Mouse (Mus musculus) hindbrain, postnatal 0 days (tissue): ENCODE measurements around the gene Crebl2. TPM values are rescaled to one million over a fixed set of nuclear protein-coding genes. Genes with fewer than 3 reads are reported as not detected.
A peak's percentile ranks its signal among the peaks of the same experiment; 100 is the strongest.

Source experiments
- ATAC-seq: fragments of 200-750 bp; cut with Nextera tagmentation; 2 replicates; pipeline ENCODE4 v1.8.0; 2017; ENCODE audit warnings: mild to moderate bottlenecking, moderate TSS enrichment, moderate library complexity
- DNase-seq: peaks from one replicate; pipeline ENCODE4 v3.0.0-alpha.2; 2015; ENCODE audit warnings: low spot score
- H3K27ac ChIP-seq: fragments of 300-500 bp; sonication (generic); 2 replicates; pipeline ENCODE4 v1.5.1; 2014; ENCODE audit warnings: mild to moderate bottlenecking
- H3K27me3 ChIP-seq: fragments of 300-500 bp; sonication (generic); 2 replicates; pipeline ENCODE4 v1.6.1; 2014; ENCODE audit warnings: low read length, mixed read lengths; ENCODE audit not compliant: insufficient read depth
- H3K36me3 ChIP-seq: fragments of 300-500 bp; sonication (generic); 2 replicates; pipeline ENCODE4 v1.6.1; 2014; ENCODE audit warnings: low read length, mixed read lengths; ENCODE audit not compliant: insufficient read depth
- H3K4me1 ChIP-seq: fragments of 300-500 bp; sonication (generic); 2 replicates; pipeline ENCODE4 v1.6.1; 2014; ENCODE audit warnings: antibody characterized with exemption, low read length, mixed read lengths; ENCODE audit not compliant: insufficient read depth
- H3K4me2 ChIP-seq: fragments of 300-500 bp; sonication (generic); 2 replicates; pipeline ENCODE4 v1.6.1; 2014; ENCODE audit warnings: low read depth, mild to moderate bottlenecking, low read length, moderate library complexity, mixed read lengths
- H3K4me3 ChIP-seq: fragments of 300-500 bp; sonication (generic); 2 replicates; pipeline ENCODE4 v1.5.1; 2014; ENCODE audit warnings: low read length
- H3K9ac ChIP-seq: fragments of 300-500 bp; sonication (generic); replicated peaks from 2 replicates; pipeline ENCODE4 v1.6.1; 2014; ENCODE audit warnings: mild to moderate bottlenecking, low read length, moderate library complexity, mixed read lengths
- H3K9me3 ChIP-seq: fragments of 300-500 bp; sonication (generic); 2 replicates; pipeline ENCODE4 v1.6.1; 2016; ENCODE audit warnings: low read length, mixed read lengths
- CTCF ChIP-seq: IDR thresholded peaks from 2 replicates; pipeline ENCODE4 v1.5.1; 2016; ENCODE audit warnings: antibody characterized with exemption, control low read depth, low read depth
- WGBS: fragments of 180-500 bp; shearing (Covaris S2); extraction: QIAGEN DNeasy Blood & Tissue Kit; methylation state at CpG from one replicate; pipeline ENCODE4 v1.1.7; 2014; 5-methylcytosine and 5-hydroxymethylcytosine counted together
- polyA plus RNA-seq: library from polyadenylated mRNA; unstranded; fragments of >200 nt; fragmentation: Nextera tagmentation; extraction: Ambion mirVana; gene quantifications from 2 replicates; pipeline ENCODE4 v1.2.1, GENCODE M21; 2015
- total RNA-seq: library from RNA; depleted of rRNA; stranded (reverse); fragments of >200 nt; gene quantifications from 2 replicates; pipeline ENCODE4 v1.2.3, GENCODE M21; 2014

The Crebl2 gene
- total and polyA plus RNA-seq, 2 experiments from 2014 or later, result 2.6 to 4.4 TPM

DNA sequence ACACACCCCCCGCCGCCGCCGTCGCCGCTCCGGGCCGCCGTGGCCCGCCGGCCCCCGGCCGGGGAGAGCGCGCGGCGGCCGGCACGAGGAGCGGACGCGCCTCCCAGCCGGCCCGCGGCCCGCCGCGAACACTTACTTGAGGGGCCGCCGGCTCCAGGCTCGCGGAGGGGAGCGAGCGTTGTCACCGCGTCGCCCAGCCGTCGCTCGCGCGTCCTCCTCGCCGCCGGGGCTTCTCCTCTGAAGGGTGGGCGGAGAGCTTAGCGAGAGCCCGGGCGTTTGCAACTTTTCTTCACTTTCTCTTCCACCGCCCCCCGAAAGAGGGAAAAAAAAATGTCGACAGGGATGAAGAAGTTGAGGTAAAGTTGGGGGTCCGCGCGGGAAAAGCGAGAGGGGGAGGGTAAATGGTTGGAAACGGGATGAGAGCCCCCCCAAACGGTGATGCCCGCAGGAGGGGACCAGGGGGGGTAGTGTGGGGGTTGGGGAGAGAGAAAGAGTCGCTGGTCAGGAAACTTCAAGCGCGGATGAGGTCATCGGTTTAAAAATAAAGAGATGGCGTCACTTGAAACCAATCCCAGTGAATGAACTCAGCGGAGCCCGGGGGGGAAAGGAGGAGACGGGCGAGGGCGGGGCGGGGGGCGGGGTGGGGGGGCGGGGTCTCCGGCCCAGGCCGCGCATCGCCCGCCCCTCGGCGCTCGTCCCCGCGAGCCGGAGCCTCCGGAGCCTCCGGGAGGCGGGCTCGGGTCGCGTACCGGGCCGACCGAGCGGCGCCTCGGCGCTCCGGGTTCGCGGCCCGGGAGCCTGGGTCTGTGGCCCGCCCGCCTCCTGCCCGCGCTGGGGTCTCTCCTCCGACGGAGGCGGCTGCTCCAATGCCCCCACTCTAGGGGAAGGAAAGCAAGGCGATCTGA is 37.6 kb upstream of the Crebl2 start, which contains the start of gene Dusp16:
Gene Dusp16 (minus strand): TSS at position 485 of the 905 bp plus-strand sequence.
- WGBS, result under 1% methylated on average over 78 of the region's 108 CpGs
- H3K9me3 ChIP-seq, result no peaks in the 10 kb centered on the region
- H3K4me1 ChIP-seq, result peaks cover 3% of the 10 kb centered on the region; the same call in 1 of the 2 replicates
- ATAC-seq (peak; percentile 93), DNase-seq (peak; percentile 94)
- H3K4me2 ChIP-seq, result peak within 1 kb of the TSS; percentile 76
- no peaks in the 10 kb centered on the region for H3K36me3 ChIP-seq
- H3K27ac ChIP-seq, result peak within 1 kb of the TSS; percentile 82
- no peaks in the 10 kb centered on the region for H3K27me3 ChIP-seq
- H3K9ac ChIP-seq, result peak within 1 kb of the TSS; percentile 77
- peak within 1 kb of the TSS; percentile 76 for H3K4me3 ChIP-seq
- no peak for TF ChIP-seq CTCF

DNA sequence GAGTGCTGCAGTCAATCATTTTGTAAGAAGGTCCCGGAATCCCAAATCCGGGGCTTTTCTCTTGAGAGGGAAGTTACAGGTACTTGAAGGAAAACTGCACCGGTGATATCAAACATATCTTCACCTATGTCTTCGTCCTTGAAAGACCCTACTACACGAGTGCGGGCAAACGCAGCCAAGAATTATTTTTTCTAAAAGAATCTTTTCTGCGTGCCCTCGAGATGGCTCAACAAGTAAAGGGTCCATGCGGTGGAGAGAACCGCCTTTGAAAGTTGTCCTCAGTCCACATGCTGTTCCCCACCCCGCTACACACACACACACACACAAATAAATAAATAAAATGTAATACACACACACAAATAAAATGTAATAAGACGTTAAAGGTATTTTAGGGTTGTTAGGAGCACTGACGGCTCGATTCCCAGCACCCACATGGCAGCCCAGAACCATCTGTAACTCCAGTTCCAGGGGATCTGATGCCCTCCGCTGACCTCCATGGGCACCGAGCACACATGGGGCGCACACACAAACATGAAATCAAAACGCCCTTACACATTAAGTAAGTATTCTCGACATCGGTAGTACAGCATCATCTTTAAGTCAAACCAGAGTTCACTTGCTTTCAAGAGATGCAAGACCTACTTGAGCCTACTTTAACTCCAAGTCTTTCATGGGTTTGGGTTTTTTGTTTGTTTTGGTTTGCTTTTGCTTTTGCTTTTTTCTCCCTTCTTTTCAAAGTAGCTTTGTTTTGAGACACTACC is 36.7 kb upstream of the Crebl2 start:
- Histone ChIP-seq H3K9me3 (no peaks in the 10 kb centered on the region), H3K27ac (no peak overlapping the region), H3K36me3 (no peaks in the 10 kb centered on the region), H3K4me1 (peaks cover 3% of the 10 kb centered on the region; the same call in 1 of the 2 replicates), H3K4me3 (peak overlapping the region; percentile 76), H3K4me2 (peak overlapping the region; percentile 76), H3K27me3 (no peaks in the 10 kb centered on the region), H3K9ac (peak overlapping the region; percentile 77)
- no peak for DNase-seq
- no peak for TF ChIP-seq CTCF
- no peak for ATAC-seq
- WGBS, result 49% methylated on average over 21 of the region's 21 CpGs

DNA sequence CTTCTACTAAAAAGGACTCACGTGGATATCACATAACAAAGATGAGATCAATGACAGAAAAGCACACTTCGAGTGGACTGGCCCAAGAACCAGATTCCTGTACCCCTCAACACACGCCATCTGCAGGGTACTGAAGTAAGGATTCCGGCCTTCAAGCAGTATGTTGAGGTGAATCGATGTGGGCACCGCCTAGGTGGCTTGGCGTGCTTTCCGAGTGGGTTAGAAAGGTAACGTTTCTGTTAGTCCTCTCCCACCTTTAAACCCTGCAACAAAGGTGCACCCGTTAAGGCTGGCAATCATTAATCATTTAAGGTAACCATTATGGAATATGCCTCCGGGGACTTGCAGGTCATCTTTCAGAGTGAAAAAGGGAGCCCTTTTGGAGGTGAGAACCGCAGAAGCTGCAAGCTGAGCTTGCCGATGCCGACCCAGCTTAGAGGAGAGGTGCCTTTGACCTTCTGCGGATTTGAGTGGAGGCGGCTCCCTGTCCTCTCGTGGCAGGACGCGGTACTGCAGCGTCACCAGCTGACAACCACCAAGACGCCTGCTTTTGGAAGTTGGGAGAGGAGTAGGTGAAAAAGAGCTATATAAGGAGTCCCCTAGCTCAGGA is 35.9 kb upstream of the Crebl2 start:
- Histone ChIP-seq H3K27me3 (no peaks in the 10 kb centered on the region), H3K9ac (no peak overlapping the region), H3K4me1 (peaks cover 3% of the 10 kb centered on the region; the same call in 1 of the 2 replicates), H3K4me3 (no peak overlapping the region), H3K36me3 (no peaks in the 10 kb centered on the region), H3K27ac (no peak overlapping the region), H3K9me3 (no peaks in the 10 kb centered on the region), H3K4me2 (peak overlapping the region; percentile 32)
- TF ChIP-seq CTCF, result peak; percentile 89
- WGBS, result 21% methylated on average over 21 of the region's 21 CpGs
- no peak for ATAC-seq
- peak; percentile 79 for DNase-seq

DNA sequence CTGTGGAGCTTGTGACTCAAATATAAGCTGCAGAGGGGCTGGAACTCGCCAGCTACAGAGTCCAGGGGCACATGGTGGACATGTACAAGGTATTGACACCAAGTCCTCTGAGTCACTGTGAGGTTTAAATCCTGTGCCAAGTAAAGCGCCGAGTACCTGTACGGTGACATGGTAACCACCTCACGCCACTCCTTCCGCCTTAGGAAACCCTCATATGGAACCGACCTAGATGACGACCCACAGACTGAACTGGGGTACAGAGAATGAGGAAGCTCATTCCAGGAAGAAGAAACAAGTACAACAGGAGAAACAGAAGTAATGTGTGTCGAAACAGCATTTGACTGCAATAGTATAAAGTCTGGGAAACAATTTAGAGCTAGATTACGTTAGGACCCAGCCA is 33.7 kb upstream of the Crebl2 start:
- ATAC-seq, result no peak
- WGBS, result 91% methylated on average over 10 of the region's 10 CpGs
- Histone ChIP-seq H3K4me2 (no peak overlapping the region), H3K4me3 (no peak overlapping the region), H3K9ac (no peak overlapping the region), H3K27me3 (no peaks in the 10 kb centered on the region), H3K9me3 (no peaks in the 10 kb centered on the region), H3K27ac (no peak overlapping the region), H3K4me1 (no peaks in the 10 kb centered on the region), H3K36me3 (no peaks in the 10 kb centered on the region)
- TF ChIP-seq CTCF, result no peak
- no peak for DNase-seq

DNA sequence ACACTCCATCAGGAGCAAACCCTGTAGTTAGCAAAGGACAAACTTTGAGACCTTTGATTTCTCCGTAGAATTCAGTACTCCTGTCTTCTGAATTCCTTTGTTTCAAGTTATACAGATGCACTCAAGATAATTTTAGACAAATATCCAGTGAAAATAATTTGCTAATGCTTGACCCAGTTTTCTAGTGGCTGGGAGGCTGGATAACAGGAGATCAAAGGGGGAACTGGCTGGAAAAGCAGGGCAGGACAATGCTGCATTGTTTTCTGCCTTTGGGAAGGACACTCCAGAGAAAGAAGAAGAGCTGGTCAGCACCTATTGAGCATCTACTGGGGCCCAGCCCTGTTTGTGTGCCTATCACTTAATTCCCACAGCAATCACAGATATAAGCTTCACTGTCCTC is 28.5 kb upstream of the Crebl2 start:
- H3K4me3 ChIP-seq, result no peak overlapping the region
- no peak overlapping the region for H3K4me2 ChIP-seq
- TF ChIP-seq CTCF, result no peak
- WGBS, result 74% methylated on average over 1 of the region's 1 CpGs
- H3K4me1 ChIP-seq, result no peaks in the 10 kb centered on the region
- DNase-seq (no peak), ATAC-seq (no peak)
- no peaks in the 10 kb centered on the region for H3K36me3 ChIP-seq
- no peak overlapping the region for H3K9ac ChIP-seq
- H3K9me3 ChIP-seq, result no peaks in the 10 kb centered on the region
- H3K27ac ChIP-seq, result no peak overlapping the region
- no peaks in the 10 kb centered on the region for H3K27me3 ChIP-seq

DNA sequence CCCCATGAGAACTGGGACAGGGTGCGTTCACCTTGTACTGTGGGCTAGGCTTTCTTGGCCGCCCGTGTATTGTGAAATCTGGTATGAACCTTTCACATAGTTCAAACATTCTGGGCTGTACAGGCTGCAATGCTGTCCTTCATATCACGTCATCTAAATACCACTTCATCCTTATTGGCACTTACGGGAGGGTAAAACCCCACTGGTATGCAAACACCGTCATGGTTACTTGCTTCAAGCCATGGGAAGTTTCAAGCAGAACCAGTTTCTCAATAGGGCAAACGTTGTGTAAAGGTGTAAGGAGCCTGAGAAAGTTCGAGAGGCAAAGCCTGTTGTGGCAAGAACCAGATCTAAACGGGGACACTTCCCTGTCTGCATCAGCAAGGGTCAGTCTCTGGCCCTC is 27.3 kb upstream of the Crebl2 start:
- no peak for ATAC-seq
- no peak for DNase-seq
- no peak overlapping the region for H3K4me2 ChIP-seq
- 82% methylated on average over 9 of the region's 9 CpGs for WGBS
- no peak overlapping the region for H3K27ac ChIP-seq
- H3K36me3 ChIP-seq, result no peaks in the 10 kb centered on the region
- TF ChIP-seq CTCF, result no peak
- no peak overlapping the region for H3K4me3 ChIP-seq
- no peaks in the 10 kb centered on the region for H3K27me3 ChIP-seq
- H3K9ac ChIP-seq, result no peak overlapping the region
- H3K9me3 ChIP-seq, result no peaks in the 10 kb centered on the region
- no peaks in the 10 kb centered on the region for H3K4me1 ChIP-seq
